Mouse (Mus musculus) bone marrow macrophage, adult 2 months (primary cell): ENCODE data around the gene Fasn.

Experiments
- CTCF ChIP-seq: IDR thresholded peaks from 2 replicates; pipeline ENCODE4 v1.5.1; 2012; ENCODE audit warnings: low read depth, mild to moderate bottlenecking, low read length, moderate library complexity
- POLR2A ChIP-seq: IDR thresholded peaks from 2 replicates; pipeline ENCODE4 v1.6.1; 2012; ENCODE audit warnings: mild to moderate bottlenecking, low read depth, low read length, borderline replicate concordance

DNA sequence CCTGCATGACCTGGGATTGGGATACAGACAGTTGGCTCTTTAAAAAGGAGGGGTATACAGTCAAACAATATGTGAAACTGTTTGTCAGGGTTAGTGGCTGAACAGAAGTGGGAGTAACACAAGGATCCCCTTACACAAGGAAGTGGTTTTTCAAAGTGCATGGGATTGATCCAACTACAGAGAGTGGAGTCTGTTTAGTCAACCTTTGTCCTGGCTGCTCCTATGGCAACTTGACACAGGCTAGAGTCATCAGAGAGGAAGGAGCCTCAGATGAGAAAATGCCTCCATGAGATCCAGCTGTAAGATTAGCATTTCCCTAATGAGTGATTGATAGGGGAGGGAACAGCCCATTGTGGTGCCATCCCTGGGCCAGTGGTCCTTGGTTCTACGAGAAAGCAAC is 56.1 kb downstream of the Fasn start:
- TF ChIP-seq POLR2A (no peak), CTCF (no peak)
